Mouse (Mus musculus) MEL (cell line): ENCODE measurements around the gene Gm16181. TPM values are rescaled to one million over a fixed set of nuclear protein-coding genes. Genes with fewer than 3 reads are reported as not detected.

Source experiments
- DNase-seq: peaks from one replicate; pipeline ENCODE4 v3.0.0; 2011; ENCODE audit warnings: low read depth, low spot score
- H3K27ac ChIP-seq: 2 replicates; pipeline ENCODE4 v1.5.1; 2012; ENCODE audit warnings: low read depth, mild to moderate bottlenecking, control low read depth, low read length, moderate library complexity; ENCODE audit not compliant: control insufficient read depth
- H3K27me3 ChIP-seq, 2 experiments: fragments of 150-350 bp in 1 of 2; sonication (generic) in 1 of 2; 2 replicates each; pipeline ENCODE4 v1.6.1; 2012; ENCODE audit warnings: low read length in 2 of 2, mild to moderate bottlenecking in 2 of 2, improper control_type of control experiment in 1 of 2, moderate library complexity in 1 of 2; ENCODE audit not compliant: insufficient read depth in 2 of 2, control insufficient read depth in 1 of 2
- H3K36me3 ChIP-seq, 2 experiments: 2 replicates each; pipeline ENCODE4 v1.6.1; 2012 to 2014; ENCODE audit warnings: low read length in 2 of 2, improper control_type of control experiment in 1 of 2, inconsistent platforms in 1 of 2, mild to moderate bottlenecking in 1 of 2; ENCODE audit not compliant: insufficient read depth in 2 of 2, control insufficient read depth in 1 of 2
- H3K4me1 ChIP-seq, 2 experiments: fragments of 150-350 bp in 1 of 2; sonication (generic) in 1 of 2; 2 replicates each; pipeline ENCODE4 v1.6.1; 2012; ENCODE audit warnings: low read length in 2 of 2, improper control_type of control experiment in 1 of 2, mild to moderate bottlenecking in 1 of 2; ENCODE audit not compliant: insufficient read depth in 2 of 2, control insufficient read depth in 1 of 2
- H3K4me3 ChIP-seq, 2 experiments: fragments of 150-350 bp in 1 of 2; sonication (generic) in 1 of 2; 2 replicates each; pipeline ENCODE4 v1.5.1; 2012; ENCODE audit warnings: low read depth in 2 of 2, low read length in 2 of 2, mild to moderate bottlenecking in 2 of 2, moderate library complexity in 2 of 2, control low read depth in 1 of 2, improper control_type of control experiment in 1 of 2; ENCODE audit not compliant: control insufficient read depth in 1 of 2, insufficient read depth in 1 of 2
- H3K79me2 ChIP-seq: 2 replicates; pipeline ENCODE4 v1.6.1; 2012; ENCODE audit warnings: mild to moderate bottlenecking, low read length, moderate library complexity; ENCODE audit not compliant: control insufficient read depth, poor library complexity, insufficient read depth
- H3K9ac ChIP-seq: 2 replicates; pipeline ENCODE4 v1.6.1; 2012; ENCODE audit warnings: low read depth, mild to moderate bottlenecking, control low read depth, low read length, moderate library complexity; ENCODE audit not compliant: control insufficient read depth, poor library complexity, severe bottlenecking
- H3K9me3 ChIP-seq: fragments of 150-350 bp; sonication (generic); replicated peaks from 2 replicates; pipeline ENCODE4 v1.6.1; 2012; ENCODE audit warnings: mild to moderate bottlenecking, low read length, improper control_type of control experiment, moderate library complexity; ENCODE audit not compliant: insufficient read depth
- BHLHE40 ChIP-seq: IDR thresholded peaks from 2 replicates; pipeline ENCODE4 v1.6.1; 2012; ENCODE audit warnings: low read depth, mild to moderate bottlenecking, inconsistent platforms, low read length, improper control_type of control experiment, borderline replicate concordance
- CHD1 ChIP-seq: IDR thresholded peaks from 2 replicates; pipeline ENCODE4 v1.6.1; 2012; ENCODE audit warnings: low read depth, mild to moderate bottlenecking, inconsistent platforms, low read length, improper control_type of control experiment
- CTCF ChIP-seq, 3 experiments: IDR thresholded peaks in 2 of 3; conservative IDR thresholded peaks in 1 of 3; 2 replicates each; pipeline ENCODE4 v1.5.1; 2011 to 2012; ENCODE audit warnings: low read length in 3 of 3, low read depth in 2 of 3, mild to moderate bottlenecking in 2 of 3, improper control_type of control experiment in 1 of 3, inconsistent platforms in 1 of 3, mixed read lengths in 1 of 3, moderate library complexity in 1 of 3; ENCODE audit not compliant: control insufficient read depth in 1 of 3, insufficient read depth in 1 of 3, poor library complexity in 1 of 3, severe bottlenecking in 1 of 3
- E2F4 ChIP-seq: IDR thresholded peaks from 2 replicates; pipeline ENCODE4 v1.6.1; 2011; ENCODE audit warnings: low read depth, low read length, improper control_type of control experiment, borderline replicate concordance
- ELF1 ChIP-seq: IDR thresholded peaks from 2 replicates; pipeline ENCODE4 v1.6.1; 2014; ENCODE audit warnings: low read depth, mild to moderate bottlenecking, inconsistent platforms, low read length, improper control_type of control experiment, moderate library complexity
- ETS1 ChIP-seq: IDR thresholded peaks from 2 replicates; pipeline ENCODE4 v1.6.1; 2012; ENCODE audit warnings: low read depth, mild to moderate bottlenecking, inconsistent platforms, low read length, improper control_type of control experiment, moderate library complexity
- JUND ChIP-seq: IDR thresholded peaks from 2 replicates; pipeline ENCODE4 v1.6.1; 2011; ENCODE audit warnings: low read depth, mild to moderate bottlenecking, improper control_type of control experiment, low read length
- KAT2A ChIP-seq: conservative IDR thresholded peaks from 2 replicates; pipeline ENCODE4 v1.6.1; 2012; ENCODE audit warnings: low read depth, low read length, improper control_type of control experiment, inconsistent platforms
- MAFK ChIP-seq: IDR thresholded peaks from 2 replicates; pipeline ENCODE4 v1.6.1; 2011; ENCODE audit warnings: low read depth, mild to moderate bottlenecking, low read length, improper control_type of control experiment, borderline replicate concordance
- MAX ChIP-seq: IDR thresholded peaks from 2 replicates; pipeline ENCODE4 v1.6.1; 2011; ENCODE audit warnings: low read length, improper control_type of control experiment
- MAZ ChIP-seq: IDR thresholded peaks from 2 replicates; pipeline ENCODE4 v1.6.1; 2012; ENCODE audit warnings: low read depth, mild to moderate bottlenecking, inconsistent platforms, low read length, improper control_type of control experiment
- NELFE ChIP-seq: IDR thresholded peaks from 2 replicates; pipeline ENCODE4 v1.6.1; 2011; ENCODE audit warnings: low read depth, low read length, improper control_type of control experiment
- POLR2AphosphoS2 ChIP-seq: IDR thresholded peaks from 2 replicates; pipeline ENCODE4 v1.6.1; 2011; ENCODE audit warnings: low read length, improper control_type of control experiment
- POLR2AphosphoS5 ChIP-seq: IDR thresholded peaks from 2 replicates; pipeline ENCODE4 v1.6.1; 2012; ENCODE audit warnings: low read depth, borderline replicate concordance, mild to moderate bottlenecking, inconsistent platforms, low read length, moderate library complexity, mixed read lengths
- RCOR1 ChIP-seq: IDR thresholded peaks from 2 replicates; pipeline ENCODE4 v1.6.1; 2012; ENCODE audit warnings: low read depth, mild to moderate bottlenecking, inconsistent platforms, low read length, improper control_type of control experiment
- SIN3A ChIP-seq: IDR thresholded peaks from 2 replicates; pipeline ENCODE4 v1.6.1; 2012; ENCODE audit warnings: low read length, improper control_type of control experiment, inconsistent platforms
- SMC3 ChIP-seq: IDR thresholded peaks from 2 replicates; pipeline ENCODE4 v1.6.1; 2011; ENCODE audit warnings: low read depth, low read length, improper control_type of control experiment
- TAL1 ChIP-seq: IDR thresholded peaks from 2 replicates; pipeline ENCODE4 v1.6.1; 2012; ENCODE audit warnings: mild to moderate bottlenecking, inconsistent platforms, low read length, moderate library complexity, mixed read lengths
- TBP ChIP-seq: IDR thresholded peaks from 2 replicates; pipeline ENCODE4 v1.8.0; 2011; ENCODE audit warnings: low read depth, low read length, improper control_type of control experiment
- USF1 ChIP-seq: IDR thresholded peaks from 2 replicates; pipeline ENCODE4 v1.6.1; 2014; ENCODE audit warnings: low read depth, mild to moderate bottlenecking, inconsistent platforms, low read length, improper control_type of control experiment, moderate library complexity
- ZKSCAN1 ChIP-seq: IDR thresholded peaks from 2 replicates; pipeline ENCODE4 v1.6.1; 2012; ENCODE audit warnings: low read depth, mild to moderate bottlenecking, inconsistent platforms, low read length, improper control_type of control experiment, moderate library complexity
- ZMIZ1 ChIP-seq: IDR thresholded peaks from 2 replicates; pipeline ENCODE4 v1.6.1; 2012; ENCODE audit warnings: low read depth, mild to moderate bottlenecking, inconsistent platforms, low read length, improper control_type of control experiment, moderate library complexity
- ZNF384 ChIP-seq: IDR thresholded peaks from 2 replicates; pipeline ENCODE4 v1.6.1; 2012; ENCODE audit warnings: low read depth, mild to moderate bottlenecking, inconsistent platforms, low read length, improper control_type of control experiment
- polyA plus RNA-seq, 2 experiments: library from polyadenylated mRNA; stranded (reverse) in 1 of 2; unstranded in 1 of 2; fragments of >175 nt in 1 of 2; fragments of >200 nt in 1 of 2; gene quantifications; 2 replicates each; pipeline versions ENCODE4 v1.2.1 to v1.2.4; 2012; ENCODE audit warnings: low replicate concordance in 2 of 2, low read depth in 1 of 2; ENCODE audit not compliant: insufficient read length in 2 of 2, insufficient read depth in 1 of 2, missing spikeins in 1 of 2
- total RNA-seq: library from RNA; depleted of rRNA; stranded (reverse); fragments of 300-350 nt; gene quantifications from 2 replicates; pipeline ENCODE4 v1.2.3, GENCODE M21; 2012

Gene Gm16181
- total and polyA plus RNA-seq, 3 experiments = 0.58 TPM; not detected in 2

DNA sequence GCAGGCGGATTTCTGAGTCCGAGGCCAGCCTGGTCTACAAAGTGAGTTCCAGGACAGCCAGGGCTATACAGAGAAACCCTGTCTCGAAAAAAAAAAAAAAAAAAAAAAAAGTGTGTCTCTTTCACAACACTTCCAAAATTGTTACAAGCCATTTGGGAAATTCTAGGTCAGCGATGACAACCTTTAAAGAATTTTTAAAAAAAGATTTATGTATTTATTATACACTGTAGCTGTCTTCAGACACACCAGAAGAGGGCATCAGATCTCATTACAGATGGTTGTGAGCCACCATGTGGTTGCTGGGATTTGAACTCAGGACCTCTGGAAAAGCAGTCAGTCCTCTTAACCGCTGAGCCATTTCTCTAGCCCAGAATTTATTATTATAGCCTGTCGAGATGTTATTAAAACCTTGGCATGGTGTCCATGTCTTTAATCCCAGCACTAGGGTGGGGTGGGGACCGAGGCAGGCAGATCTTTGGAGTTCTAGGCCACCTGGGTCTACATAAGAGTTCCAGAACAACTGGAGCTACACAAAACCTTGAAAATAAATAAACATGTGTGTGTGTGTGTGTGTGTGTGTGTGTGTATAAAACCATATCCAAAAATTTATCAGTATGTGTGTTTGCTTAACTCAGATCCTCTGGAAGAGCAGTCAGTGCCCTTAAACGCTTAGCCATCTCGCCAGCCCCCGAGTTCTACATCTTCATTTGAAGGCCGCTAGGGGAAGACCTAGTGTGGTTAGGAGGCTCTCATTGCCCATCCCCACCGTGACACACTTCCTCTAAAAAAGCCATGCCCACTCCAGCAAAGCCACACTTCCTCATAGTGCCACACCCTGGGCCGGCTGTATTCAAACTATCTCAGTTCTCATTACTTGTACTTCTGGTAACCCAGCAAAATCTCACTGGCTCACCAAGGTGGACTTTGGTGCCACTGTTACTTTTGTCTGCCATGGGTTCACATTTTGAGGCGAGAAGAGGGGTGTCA lies 38.2 kb downstream of the Gm16181 start (continued):
- TF ChIP-seq ZKSCAN1 = peak; percentile 43; the same call in 1 of the 2 replicates
- TF ChIP-seq ETS1 = peak; percentile 80; the same call in 1 of the 2 replicates
- TF ChIP-seq USF1 = peak; percentile 58
- TF ChIP-seq POLR2AphosphoS2 = peak; percentile 77
- peak; percentile 93 for TF ChIP-seq MAZ
- no peak; the same call in 1 of the 2 replicates for TF ChIP-seq BHLHE40

DNA sequence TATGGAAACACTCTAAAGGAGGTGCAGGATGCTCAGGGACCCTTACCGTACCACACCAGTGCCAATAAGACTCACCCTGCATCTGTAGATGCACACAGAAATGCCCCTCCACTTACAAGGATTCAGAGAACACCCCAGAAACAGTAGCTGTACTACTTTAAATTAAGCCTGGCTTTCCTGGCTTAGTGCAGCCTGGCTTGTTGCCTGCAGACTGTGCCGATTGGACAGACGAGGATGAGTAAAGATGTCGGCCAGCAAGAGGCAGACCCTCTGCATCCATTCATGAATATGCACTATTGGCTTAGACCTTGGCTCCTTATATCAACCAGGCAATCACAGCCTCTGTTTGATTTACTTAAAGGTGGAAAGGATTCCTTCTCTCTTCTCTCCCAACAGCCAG lies 39.0 kb downstream of the Gm16181 start:
- Histone ChIP-seq H3K79me2 (peaks cover 3% of the 10 kb centered on the region; the same call in 1 of the 2 replicates), H3K9me3 (no peaks in the 10 kb centered on the region), H3K27ac (peak overlapping the region; percentile 63), H3K36me3 (peaks cover 0 to 8% of the 10 kb centered on the region in 2 experiments; a peak in 1 of 4 replicates), H3K9ac (peak overlapping the region; percentile 50), H3K4me3 (peak overlapping the region; percentile 15 to 47; a peak in 2 of 4 replicates), H3K27me3 (no peaks in the 10 kb centered on the region), H3K4me1 (peaks cover 7 to 19% of the 10 kb centered on the region in 2 experiments)
- TF ChIP-seq E2F4 (no peak), CTCF (IDR thresholded peaks at IDR 0.05 in 2 of 3, conservative IDR thresholded peaks at IDR 0.05 in 1 of 3; ENCODE audit: control insufficient read depth in 1 of 3, insufficient read depth in 1 of 3, low read depth in 2 of 3, low read length in 3 of 3, poor library complexity in 1 of 3, severe bottlenecking in 1 of 3) (no peak), TBP (no peak), MAFK (no peak), MAX (no peak), ZMIZ1 (no peak), CHD1 (no peak), ZNF384 (no peak), NELFE (no peak), RCOR1 (no peak), JUND (no peak), TAL1 (no peak), POLR2AphosphoS5 (no peak), ELF1 (no peak), SIN3A (no peak), KAT2A (no peak), SMC3 (no peak)
- no peak for DNase-seq
